Mouse (Mus musculus) cerebellum, postnatal 10 days (tissue): ENCODE data around the gene Slc16a10.

ENCODE experiments used
- DNase-seq, 2 experiments: peaks; one replicate each; pipeline ENCODE4 v3.0.0; 2021; ENCODE audit warnings: mixed read lengths in 2 of 2

Gene Slc16a10

DNA sequence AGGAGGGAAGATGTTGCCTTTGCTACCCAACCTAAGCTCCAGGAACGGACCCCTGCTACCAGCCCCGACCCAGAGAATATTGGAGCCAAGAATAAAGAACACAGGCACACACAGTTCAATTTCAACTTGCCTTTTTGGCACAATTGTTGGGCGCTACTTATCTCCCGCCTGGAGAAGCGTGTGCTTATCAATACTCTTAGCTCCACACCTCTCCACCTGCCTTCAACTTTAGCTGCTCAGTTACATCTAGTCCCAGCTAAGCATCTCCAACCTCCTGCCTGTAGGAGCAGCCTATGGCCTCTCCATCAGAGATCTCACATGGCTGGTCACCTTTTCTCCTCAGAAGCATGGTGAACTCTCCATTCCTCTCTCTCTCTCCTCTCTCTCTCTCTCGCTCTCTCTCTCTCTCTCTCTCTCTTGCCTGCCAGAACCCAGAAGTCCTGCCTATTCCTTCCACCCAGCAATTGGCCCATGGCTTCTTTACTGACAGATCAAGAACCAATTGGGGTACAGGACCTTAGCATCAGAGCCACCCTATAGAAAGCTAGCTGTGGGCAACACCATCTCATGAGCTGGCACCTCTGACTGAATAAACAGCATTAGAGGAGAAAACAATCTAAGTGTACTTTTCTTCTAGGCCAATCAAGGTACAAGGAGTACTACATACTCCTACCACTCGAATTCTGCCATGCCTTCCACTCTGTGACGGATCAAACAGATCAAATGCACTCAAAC lies 5.4 kb upstream of the Slc16a10 start:
- no peak for DNase-seq

DNA sequence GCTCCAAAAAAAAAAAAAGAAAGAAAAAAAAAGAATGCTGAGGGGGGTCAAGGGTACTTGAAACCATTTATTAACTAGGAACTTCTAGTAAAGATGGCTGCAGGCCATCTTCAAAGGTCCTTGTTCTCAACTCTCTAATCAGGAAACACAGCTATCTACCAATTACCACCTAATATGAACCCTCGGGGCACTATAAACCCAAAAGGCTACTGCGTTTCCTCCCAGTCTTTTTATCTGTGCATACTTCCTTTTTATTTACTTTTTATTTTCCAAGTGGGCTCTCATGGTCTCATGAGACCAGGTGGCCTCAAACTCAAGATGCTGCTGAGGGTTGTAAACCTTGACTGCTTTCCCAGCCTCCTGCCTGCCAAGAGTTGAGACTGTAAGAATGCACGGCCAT lies 4.4 kb upstream of the Slc16a10 start:
- DNase-seq = no peak

DNA sequence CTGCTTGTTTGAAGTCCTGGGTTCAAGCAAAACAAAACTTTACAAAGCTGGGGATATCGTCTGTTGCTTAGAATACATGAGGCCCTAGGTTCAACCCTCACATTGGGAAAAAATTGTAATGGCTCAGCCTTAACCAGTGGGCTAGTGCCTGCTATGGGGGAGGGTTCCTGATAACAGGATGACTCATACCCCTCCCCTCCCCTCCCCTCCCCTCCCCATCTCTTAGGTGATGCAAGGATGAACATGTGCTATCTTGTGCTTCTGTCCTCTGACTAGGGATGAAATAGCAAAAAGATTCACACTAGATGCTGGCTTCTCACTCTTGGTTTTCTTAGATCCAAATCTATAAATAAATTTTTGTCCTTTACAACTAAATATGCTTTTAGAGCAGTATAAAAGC lies 2.8 kb upstream of the Slc16a10 start:
- no peak for DNase-seq

DNA sequence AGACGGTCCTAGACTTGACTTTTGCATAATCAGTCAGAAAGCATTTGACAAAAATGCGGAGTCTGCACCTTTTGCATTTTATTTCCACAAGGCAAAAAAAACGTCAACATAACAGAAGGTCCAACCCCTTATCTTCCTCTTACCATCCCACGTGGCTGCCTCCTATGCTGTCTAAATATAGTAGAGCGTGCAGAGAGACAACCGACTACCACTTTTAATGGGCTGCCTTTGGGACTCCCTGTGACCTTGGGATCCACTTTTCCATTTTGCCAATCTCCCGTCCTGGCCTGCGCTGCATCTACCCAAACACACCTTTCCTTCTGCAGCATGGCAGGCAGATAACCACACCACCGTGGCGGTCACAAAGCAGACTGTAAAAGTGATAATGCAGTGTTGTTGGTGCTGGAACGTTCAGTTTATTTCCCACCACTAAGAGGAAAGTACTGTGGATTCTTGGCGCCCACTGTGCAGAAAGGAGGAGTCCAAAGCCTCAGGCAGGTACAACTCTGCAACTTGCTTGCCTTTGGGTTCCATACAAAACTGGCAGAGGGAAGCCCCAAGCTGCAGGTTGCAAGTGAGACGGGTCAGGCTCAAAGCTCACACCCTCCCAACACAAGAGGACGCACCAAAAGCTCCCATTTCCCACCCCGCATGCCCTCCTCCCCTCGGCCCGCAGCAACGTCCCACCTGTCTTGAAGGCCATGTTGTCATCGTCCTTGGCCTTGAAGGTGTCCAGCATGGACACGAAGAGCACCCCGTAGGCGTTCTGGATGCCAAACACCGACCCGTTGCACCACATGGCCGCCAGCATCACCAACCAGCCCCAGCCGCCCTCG lies 824 bp downstream of the Slc16a10 start:
- no peak for DNase-seq

DNA sequence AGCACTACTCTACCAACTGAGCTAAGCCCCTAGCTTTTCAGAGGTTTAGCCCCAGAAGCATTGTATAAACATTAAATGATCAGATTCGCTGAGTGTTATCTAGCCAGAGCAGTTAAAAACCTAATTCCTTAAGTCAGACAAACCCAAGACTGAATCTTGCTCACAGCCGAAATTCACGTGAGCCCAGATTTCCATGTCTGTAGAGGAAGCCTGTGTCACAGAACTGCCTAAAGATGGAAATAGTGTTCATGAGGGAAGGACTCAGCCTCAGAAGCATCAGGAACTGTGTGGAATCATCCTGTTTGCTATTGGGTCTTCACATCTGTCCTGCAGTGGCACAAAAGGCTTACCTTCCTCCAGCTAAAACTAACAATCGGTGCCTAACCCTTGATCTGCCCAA lies 2.4 kb downstream of the Slc16a10 start:
- no peak for DNase-seq

DNA sequence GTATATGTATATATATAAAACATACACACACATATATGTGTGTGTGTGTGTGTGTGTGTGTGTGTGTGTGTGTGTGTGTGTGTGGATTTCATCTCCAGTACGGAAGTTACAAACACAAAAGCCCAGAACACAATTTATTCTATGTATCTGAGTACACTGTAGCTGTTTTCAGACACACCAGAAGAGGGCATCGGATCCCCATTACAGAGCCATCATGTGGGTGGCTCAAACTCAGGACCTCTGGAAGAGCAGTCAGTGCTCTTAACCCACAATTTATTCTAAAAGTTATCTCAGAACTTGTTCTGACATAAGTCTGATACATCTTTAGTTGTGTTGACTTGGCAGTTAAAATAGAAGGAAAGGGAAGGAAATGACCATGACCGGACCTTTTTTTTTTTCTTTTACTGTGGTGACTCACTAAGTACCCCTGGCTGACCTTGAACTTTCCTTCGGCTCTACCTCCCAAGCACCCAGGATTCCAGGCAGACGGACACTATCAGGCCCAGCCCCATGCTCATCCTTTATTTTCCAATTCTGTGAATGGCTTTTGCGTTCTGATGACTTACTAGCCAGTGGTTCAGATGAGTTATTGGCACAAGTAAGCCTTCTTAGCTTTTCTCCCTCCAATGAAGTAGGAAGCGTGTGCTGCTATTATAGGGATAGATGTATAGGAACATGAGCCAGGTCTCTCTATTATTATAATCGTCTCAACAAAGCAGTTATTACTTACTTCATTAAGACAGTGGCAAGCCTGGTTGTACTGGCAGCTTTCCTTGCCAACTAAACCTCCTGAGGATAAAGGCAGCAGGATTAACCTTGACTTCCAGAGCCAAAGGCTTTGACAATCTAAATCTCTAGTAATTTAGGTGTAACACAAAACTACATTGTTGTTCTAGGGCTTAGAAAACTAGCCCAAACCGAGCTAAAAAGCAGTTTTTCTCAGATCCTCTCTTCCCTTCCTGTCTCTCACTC lies 6.0 kb downstream of the Slc16a10 start:
- no peak for DNase-seq

DNA sequence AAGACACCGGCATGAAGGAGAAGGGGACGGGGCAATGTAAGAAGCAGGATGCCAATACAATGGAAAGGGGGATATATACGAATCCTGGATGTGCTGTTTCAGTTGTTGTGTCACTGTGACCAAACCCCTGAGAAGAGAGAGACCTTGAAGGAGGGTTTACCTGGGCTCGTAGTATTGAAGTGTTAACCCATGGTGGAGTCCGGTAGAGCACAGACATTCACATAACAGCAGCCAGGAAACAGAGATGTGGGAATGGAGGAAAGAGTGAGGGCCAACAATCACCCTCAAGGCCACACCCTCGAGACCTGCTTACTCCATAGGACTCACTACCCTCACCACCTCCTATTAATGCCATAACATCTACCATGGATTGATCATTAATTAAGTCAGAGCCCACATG lies 7.2 kb downstream of the Slc16a10 start:
- no peak for DNase-seq

DNA sequence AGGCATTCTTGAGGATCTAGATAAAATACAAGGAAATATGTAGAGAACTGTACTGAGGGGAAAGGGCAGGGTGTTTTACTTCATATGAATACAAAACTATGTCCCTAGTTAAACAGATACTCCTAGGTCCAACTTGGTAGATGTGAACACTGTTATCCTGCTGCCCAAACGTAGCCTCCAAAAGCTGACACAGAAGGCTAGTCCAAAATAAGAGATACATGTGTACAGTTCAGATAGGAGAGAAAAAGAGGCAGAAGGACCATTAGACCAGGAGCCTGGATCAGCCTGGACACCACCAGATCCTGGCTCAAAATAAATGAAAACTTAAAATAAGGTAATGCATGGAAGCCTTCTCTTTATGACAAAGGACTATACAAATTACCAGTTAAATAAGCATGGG lies 8.4 kb downstream of the Slc16a10 start:
- no peak for DNase-seq

DNA sequence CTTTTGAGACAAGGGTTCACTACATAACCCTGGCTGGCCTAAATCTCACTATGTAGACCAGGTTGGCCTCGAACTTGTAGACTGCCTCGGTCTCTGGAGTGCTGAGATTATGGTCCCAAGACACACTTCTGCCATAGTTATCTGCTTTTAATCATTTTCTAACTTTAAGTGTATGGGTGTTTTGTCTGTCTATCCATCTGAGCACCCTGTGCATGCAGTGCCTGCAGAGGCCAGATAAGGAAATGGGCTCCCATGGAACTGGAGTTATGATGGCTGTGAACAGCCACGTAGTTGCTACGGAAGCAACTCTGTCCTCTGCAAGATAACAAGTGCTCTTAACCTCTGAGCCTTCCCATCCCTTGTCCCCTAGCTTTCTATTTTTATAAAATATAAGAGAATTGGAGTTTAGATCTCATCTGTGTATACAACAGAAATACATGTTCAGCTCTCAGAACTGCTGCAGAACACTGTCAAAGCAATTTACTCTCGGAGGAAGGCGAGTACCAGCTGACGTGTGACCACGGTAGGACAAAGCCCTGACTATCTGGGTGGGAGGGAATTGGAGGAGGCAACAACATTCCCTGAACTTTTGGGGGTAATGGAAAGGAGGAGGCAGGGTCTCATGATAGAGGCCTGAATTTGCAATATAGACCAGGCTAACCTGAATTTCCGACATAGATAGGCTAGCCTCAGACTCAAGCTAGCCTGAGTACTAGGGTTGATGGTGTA lies 10.2 kb downstream of the Slc16a10 start:
- DNase-seq = no peak

DNA sequence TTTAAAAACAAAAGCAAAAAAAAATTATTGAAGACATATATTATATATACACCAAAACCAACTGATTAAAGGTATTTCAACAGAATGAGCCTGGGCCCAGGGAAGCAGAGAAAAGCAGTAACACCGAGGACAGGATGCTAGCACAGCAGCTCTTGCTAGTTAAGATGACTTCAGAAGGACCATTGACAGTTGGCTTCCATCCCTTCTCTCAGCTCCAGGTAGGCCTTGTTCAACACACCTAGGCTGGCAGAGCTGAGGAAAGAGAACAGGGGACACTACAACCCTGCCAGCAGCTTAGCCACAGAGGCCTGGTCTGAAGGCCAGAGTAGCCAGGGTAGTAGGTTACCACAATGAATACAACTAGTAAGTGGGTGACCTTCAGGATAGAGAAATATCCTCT lies 11.9 kb downstream of the Slc16a10 start:
- DNase-seq = no peak

DNA sequence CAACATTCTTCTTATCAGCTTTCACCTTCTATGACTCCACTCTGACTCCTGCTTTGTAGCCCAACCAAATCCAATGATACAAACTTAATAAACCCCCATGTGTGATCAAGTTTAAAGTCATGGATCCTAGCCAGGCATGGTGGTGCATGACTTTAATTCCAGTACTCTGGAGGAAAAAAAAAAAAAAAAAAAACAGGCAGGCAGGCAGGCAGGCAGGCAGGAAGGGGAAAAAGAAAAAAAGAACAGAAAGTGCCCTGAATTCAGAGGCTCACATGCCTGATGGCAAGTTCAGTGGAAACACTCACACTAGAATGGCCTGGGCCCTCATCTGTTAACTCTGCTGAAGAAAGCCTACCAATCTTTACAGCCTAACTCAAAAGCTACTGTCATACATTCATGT lies 12.9 kb downstream of the Slc16a10 start:
- DNase-seq = no peak

DNA sequence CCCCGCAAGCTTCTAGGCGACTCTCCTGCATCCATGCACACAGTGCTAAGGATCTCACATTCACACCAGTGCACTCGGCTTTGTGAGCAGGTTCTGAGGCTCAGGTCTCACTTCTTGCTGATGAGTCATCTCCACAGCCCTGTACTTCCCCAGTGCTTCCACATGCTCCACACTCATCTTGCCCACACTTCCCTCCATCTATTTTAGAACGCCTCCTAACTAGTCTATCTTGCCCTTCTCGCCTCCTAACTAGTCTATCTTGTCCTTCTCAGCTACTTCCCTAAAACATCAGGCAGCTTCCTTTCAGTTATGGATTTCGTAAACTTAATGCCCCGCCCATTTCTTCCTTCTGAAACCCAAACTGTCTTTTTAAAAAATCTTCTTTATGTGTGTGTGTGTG lies 13.6 kb downstream of the Slc16a10 start:
- no peak for DNase-seq

DNA sequence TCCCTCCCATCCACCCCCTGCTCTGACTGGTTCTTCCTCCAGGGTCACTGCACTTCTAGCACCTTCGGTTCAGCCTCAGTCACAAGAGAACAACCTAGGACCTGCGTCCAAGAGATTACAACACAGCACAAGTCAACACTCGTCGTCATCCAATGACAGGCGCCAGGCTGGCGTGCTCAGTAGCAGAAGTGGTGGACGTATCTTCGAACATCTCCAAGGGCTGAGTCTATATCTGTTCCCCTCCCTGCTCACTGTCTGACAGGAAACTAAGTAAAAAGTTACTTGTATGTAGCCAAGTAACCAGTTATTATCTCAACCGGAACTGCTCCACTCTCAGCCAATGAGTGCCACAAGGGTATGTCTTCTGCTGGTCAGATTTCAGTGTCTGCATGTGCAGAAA lies 16.9 kb downstream of the Slc16a10 start:
- no peak for DNase-seq

DNA sequence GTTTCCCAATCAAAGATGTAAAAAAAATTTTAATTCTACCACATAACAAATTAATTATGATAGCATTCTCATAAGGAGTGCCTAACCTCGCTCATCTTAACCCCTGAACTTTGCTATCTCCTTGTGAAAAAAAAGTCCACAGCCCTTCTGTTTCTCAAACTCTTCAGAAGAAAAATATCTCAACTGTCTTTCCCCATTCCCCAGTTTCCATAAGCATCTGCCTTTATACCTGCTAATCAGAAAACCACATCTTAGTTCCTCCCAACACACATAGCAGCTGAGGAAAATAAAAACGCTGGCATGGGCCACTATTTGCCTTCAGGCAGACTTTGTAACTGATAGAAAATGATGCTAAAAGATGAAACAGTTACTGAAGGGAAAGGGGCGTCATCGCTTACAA lies 17.5 kb downstream of the Slc16a10 start:
- DNase-seq = no peak

DNA sequence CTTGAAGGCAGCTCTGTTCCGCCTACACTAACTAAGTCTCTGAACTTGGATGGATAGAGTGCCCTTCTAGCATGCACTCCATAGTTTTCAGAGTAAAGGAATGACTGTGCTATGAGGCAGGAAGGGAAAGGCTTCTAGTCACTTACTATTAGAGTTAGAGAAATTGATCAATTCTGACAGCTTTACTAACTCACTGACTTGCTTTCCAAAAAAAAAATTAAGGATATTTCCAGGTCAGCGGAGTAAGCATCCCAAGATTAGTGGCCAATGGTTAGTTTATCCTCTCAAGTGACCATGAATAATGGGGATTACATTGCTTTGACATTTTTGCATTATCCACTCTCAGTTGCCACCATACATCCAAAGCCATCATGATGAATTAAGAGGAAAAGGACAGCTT lies 18.0 kb downstream of the Slc16a10 start:
- DNase-seq = no peak

DNA sequence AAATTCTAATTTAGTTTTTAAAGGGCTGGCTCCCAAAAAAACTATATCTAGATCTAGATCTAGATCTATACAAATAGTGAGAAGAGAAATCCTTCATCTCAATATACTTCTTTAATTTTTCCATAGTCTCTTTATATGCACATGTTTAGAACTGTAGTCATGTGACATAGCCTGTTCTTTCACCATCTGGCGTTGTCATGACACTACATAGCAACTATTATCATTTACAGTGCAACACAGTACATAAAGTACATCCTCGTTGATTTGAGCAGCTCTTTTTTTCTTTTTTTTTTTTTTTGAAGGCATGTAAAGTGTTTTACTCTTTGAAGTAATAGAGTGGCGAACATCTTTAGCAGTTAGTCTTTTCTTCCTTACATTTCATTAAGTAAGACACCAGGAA lies 22.6 kb downstream of the Slc16a10 start:
- DNase-seq = no peak

DNA sequence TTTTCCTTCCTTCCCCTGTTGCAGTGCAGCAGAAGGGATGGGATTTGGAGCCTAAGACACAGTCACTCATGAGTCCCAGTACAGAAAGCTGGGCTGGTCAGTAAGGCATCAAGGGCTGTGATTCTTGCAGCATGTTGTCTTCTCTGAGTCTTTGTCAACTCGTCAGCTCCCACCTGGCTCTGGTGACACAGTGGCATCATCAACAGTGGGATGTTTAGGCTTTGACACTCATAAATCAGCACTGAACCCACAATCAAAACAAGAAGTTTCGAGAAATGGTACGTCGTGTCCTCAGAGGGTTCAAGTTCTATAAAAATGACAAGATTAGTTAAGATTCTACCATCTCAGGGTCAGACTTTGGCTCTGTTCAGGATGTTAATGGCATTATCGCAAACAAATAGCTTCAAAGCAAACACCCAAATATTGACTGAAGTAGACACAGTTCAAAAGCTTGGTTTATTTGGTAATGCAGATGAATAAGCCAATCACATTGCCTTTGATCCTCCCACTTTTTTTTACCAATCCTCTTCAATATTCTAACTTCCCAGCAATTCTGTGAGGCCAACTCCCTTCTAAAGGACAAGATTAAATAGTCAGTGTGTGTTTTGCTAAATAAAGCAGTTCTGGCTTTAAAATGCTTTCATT lies 23.2 kb downstream of the Slc16a10 start:
- DNase-seq = no peak

DNA sequence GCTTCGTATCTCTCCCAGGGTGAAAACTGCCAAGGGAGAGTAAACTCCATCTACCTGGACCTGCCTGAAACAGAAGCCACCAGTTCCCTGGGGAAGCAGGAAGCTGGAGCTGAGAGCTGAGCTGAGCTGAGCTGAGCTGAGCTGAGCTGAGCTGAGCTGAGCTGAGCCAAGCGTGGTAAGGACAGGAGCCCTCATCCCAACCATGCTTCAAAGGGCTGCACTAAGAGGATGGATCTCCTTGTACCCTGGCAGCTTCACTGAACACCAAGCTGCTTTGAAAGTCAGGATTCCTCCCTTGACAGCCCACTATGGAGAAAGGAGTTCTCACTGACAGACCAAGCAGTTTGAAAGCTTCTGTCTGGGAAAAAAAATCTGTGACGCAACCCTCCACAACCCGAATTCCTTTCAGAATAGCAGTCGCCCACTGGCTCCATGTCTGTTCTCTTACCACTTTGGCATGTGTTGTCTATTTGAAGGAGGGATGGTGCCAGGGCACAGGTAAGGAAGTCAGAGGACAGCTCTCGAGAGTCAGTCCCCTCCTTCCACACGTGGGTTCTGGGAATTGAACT lies 28.5 kb downstream of the Slc16a10 start:
- DNase-seq = no peak

DNA sequence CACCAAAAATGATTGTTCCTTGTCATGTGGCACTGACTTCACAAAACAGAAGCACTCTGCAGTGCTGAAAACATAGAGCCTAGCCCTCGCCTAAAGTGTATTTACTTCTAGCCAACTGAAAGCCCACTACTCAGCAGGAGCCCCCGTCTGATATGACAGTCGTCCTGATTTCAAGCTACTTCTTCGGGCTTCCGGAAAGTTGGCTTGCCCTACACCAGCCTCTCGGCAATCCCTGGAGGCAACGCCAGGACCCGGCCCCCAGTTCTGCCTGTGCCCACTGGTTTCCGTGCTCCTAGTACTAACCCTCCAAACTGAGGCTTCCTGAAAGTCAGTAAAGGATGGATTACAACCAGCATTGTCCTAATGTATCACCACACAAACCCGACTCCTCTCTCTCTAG lies 29.8 kb downstream of the Slc16a10 start:
- DNase-seq = no peak

DNA sequence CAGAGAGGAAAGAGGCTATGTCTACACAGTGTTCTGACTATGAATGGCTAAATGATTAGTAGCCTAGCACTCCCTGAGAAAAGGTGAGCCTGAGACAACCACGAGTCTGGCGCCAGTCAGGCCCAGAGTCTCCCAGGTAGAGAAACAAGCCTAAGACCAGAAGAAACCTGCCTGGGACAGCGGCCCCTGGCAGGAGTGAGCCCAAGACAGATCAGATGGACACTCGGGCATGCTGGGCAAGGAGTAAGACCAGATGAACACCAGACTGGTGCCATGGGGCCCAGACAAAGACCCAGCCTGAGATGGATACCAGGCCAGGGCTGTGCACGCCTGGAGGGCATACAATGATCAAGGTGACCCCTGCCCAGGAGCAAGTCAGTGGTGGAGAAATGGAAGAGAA lies 32.5 kb downstream of the Slc16a10 start:
- no peak for DNase-seq

DNA sequence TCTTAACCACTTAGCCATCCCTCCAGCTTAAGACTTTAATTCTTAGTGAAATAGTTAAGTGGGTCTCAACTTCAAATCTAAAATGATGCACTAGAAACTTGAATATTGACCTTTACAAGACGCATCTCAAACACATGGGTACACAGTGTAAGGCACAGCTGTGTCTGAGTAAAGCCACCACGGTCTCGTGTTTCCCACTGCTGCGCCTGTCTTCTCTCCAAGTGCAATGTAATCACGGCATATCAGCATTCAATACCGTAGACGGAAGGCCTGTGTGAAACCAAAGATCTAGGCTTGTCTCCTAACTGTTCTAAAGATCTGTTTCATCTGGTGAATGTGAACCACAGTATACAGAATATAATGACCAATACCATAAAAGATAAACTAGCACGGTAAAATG lies 33.1 kb downstream of the Slc16a10 start:
- no peak for DNase-seq

DNA sequence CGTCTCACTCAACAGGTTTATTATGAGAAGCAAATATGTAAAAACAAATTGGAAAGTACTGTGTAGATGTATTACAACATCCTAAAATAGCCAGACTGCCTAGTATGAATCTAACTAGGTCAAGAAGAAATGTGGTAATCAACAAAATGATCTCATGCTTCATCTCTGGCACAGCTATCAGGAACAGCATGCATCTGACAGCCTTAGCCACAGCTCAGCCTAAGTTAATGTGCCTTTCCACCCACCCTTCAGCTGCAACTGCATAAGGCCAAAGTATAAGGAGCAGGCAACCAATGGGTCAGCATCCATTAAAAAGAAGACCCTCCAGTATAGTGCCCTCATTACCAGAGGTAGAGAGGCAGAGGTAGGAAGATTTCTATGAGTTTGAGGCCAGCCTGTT lies 34.1 kb downstream of the Slc16a10 start:
- DNase-seq = no peak
